Mouse (Mus musculus) megakaryocyte, embryonic 14.5 days (primary cell): ENCODE results near the gene Arhgap9.

Experiments used
- FLI1 ChIP-seq: IDR thresholded peaks from 2 replicates; pipeline ENCODE4 v1.6.1; 2012; ENCODE audit warnings: low read length, inconsistent platforms, mixed read lengths
- GATA1 ChIP-seq: IDR thresholded peaks from 3 replicates; pipeline ENCODE4 v1.6.1; 2012; ENCODE audit warnings: mixed read lengths, low read length, inconsistent platforms, borderline replicate concordance

- TF ChIP-seq GATA1 (no peak), FLI1 (no peak)
These were observed 19.0 kb downstream of the Arhgap9 start for GRCm38 (mm10) chr10:127340577-127341359.
